Mouse (Mus musculus) G1E-ER4 (cell line): ENCODE measurements around the gene Tmem33. TPM values are rescaled to one million over a fixed set of nuclear protein-coding genes. Genes with fewer than 3 reads are reported as not detected.

Experiments
- GATA1 ChIP-seq: IDR thresholded peaks from one replicate; pipeline ENCODE4 v1.8.0; 2012; ENCODE audit warnings: low read length, inconsistent platforms
- polyA plus RNA-seq: library from polyadenylated mRNA; stranded (reverse); fragments of >175 nt; gene quantifications from 2 replicates; pipeline ENCODE4 v1.2.3, GENCODE M21; 2012

Tmem33 gene
- polyA plus RNA-seq, result 103 and 114 TPM in 2 replicates

GRCm38 (mm10) chr5:67260531-67261371, at the start of gene Tmem33:
Gene Tmem33, plus strand, starts transcription at chr5:67260565.
- no peak for TF ChIP-seq GATA1

GRCm38 (mm10) chr5:67213168-67213567, 47.2 kb upstream of the Tmem33 start:
- no peak for TF ChIP-seq GATA1

- TF ChIP-seq GATA1, result no peak
Observed at GRCm38 (mm10) chr5:67215121-67216030, 45.0 kb upstream of the Tmem33 start.

GRCm38 (mm10) chr5:67216031-67216778, 44.2 kb upstream of the Tmem33 start:
- no peak for TF ChIP-seq GATA1

GRCm38 (mm10) chr5:67216779-67217095, 43.6 kb upstream of the Tmem33 start:
- no peak for TF ChIP-seq GATA1

GRCm38 (mm10) chr5:67221901-67222300, 38.5 kb upstream of the Tmem33 start:
- no peak for TF ChIP-seq GATA1

GRCm38 (mm10) chr5:67222440-67223390, 37.6 kb upstream of the Tmem33 start:
- TF ChIP-seq GATA1, result no peak

- no peak for TF ChIP-seq GATA1
Observed at GRCm38 (mm10) chr5:67223391-67224121, 36.8 kb upstream of the Tmem33 start.

- no peak for TF ChIP-seq GATA1
Observed at GRCm38 (mm10) chr5:67224122-67224502, 36.3 kb upstream of the Tmem33 start.

- no peak for TF ChIP-seq GATA1
Observed at GRCm38 (mm10) chr5:67225758-67226157, 34.6 kb upstream of the Tmem33 start.

- no peak for TF ChIP-seq GATA1
Observed at GRCm38 (mm10) chr5:67227261-67227660, 33.1 kb upstream of the Tmem33 start.

- no peak for TF ChIP-seq GATA1
Observed at GRCm38 (mm10) chr5:67227682-67228444, 32.5 kb upstream of the Tmem33 start.

- TF ChIP-seq GATA1, result no peak
Observed at GRCm38 (mm10) chr5:67234682-67235081, 25.7 kb upstream of the Tmem33 start.

- TF ChIP-seq GATA1, result no peak
Observed at GRCm38 (mm10) chr5:67235462-67235861, 24.9 kb upstream of the Tmem33 start.
